Mouse (Mus musculus) cortical plate, adult 2 months (tissue): Measurements from ENCODE around the gene Ndufs5.

Experiments
- CTCF ChIP-seq: fragments of 200-500 bp; IDR thresholded peaks from 2 replicates; pipeline ENCODE4 v1.5.1; 2011; ENCODE audit warnings: mild to moderate bottlenecking, control low read depth, low read length; ENCODE audit not compliant: insufficient read depth; ENCODE audit errors: extremely low read depth
- POLR2A ChIP-seq: fragments of 200-500 bp; IDR thresholded peaks from 2 replicates; pipeline ENCODE4 v1.6.1; 2011; ENCODE audit warnings: mild to moderate bottlenecking, low read length, control low read depth; ENCODE audit not compliant: insufficient read depth; ENCODE audit errors: extremely low read depth

DNA sequence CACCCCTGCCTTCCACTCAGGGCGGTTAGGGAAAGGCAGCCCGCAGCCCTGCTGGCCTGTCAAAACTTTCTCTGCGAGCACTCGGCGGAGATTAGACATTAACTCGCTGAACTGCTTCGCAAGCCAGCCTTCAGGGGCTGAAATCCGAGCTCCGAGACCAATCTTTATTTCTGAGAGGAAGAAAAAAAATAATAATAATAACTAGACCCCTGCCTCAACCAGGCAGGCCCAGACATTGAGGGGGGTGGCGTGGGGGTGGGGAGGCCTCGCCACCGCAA is 54.4 kb downstream of the Ndufs5 start:
- no peak for TF ChIP-seq POLR2A
- no peak for TF ChIP-seq CTCF
